Comparison of ENCODE assay signal across 7 mouse cellular contexts in genomic region chr4:118179467-118180300, GRCm38 (mm10). TPM values are rescaled to one million over a fixed set of nuclear protein-coding genes. Genes with fewer than 3 reads are reported as not detected.
DNase-seq lines count a peak whose midpoint lies in the region; ATAC-seq lines count a peak whose summit lies in the region.

Kdm4a (minus strand) TSS chr4:118180043.

- WGBS in intestine, embryonic 15.5 days: under 1% methylated on average over 38 of the region's 38 CpGs
- WGBS in midbrain, embryonic 10.5 days: under 1% methylated on average over 38 of the region's 38 CpGs

- no peaks in the 10 kb centered on the region for H3K9me3 ChIP-seq in intestine, embryonic 15.5 days
- H3K9me3 ChIP-seq in midbrain, embryonic 10.5 days (replicated peaks): no peaks in the 10 kb centered on the region

- no peaks in the 10 kb centered on the region for H3K27me3 ChIP-seq in intestine, embryonic 15.5 days (replicated peaks)
- H3K27me3 ChIP-seq in midbrain, embryonic 10.5 days (ENCODE audit: low read depth, poor library complexity, severe bottlenecking): no peaks in the 10 kb centered on the region

- ATAC-seq in intestine, embryonic 15.5 days: peak; percentile 100

- H3K4me1 ChIP-seq in intestine, embryonic 15.5 days (replicated peaks): peaks cover 6% of the 10 kb centered on the region
- peaks cover 18% of the 10 kb centered on the region for H3K4me1 ChIP-seq in midbrain, embryonic 10.5 days

- peak within 1 kb of the TSS; percentile 69 for H3K4me2 ChIP-seq in intestine, embryonic 15.5 days (replicated peaks)

- peaks cover 12% of the 10 kb centered on the region for H3K36me3 ChIP-seq in intestine, embryonic 15.5 days
- H3K36me3 ChIP-seq in midbrain, embryonic 10.5 days: peaks cover 28% of the 10 kb centered on the region

- H3K27ac ChIP-seq in intestine, embryonic 15.5 days: peak within 1 kb of the TSS; percentile 91
- peak within 1 kb of the TSS; percentile 93 for H3K27ac ChIP-seq in midbrain, embryonic 10.5 days (replicated peaks)

- H3K9ac ChIP-seq in intestine, embryonic 15.5 days: peak within 1 kb of the TSS; percentile 79

- H3K4me3 ChIP-seq in intestine, embryonic 15.5 days (replicated peaks): peak within 1 kb of the TSS; percentile 67
- peak within 1 kb of the TSS; percentile 83 for H3K4me3 ChIP-seq in midbrain, embryonic 10.5 days

- intact Hi-C loops in gastrocnemius, postnatal 36 days (cut with DNase I): no loop called here
- intact Hi-C loops in left cerebral cortex, postnatal 25 days (cut with DNase I): loop anchor here (5.0 kb wide), 1 partner anchor 42 kb away; no protein-coding TSS in a partner anchor

- peak; percentile 96 for DNase-seq in adrenal gland, adult 2 months
- peak; percentile 94 for DNase-seq in embryo, embryonic 11.5 days (ENCODE audit: low read depth, low spot score)
- DNase-seq in gastrocnemius, postnatal 36 days: peak; percentile 90 to 91
- peak; percentile 91 to 99 for DNase-seq in left cerebral cortex, postnatal 25 days (ENCODE audit: low spot score in 2 of 2)
- DNase-seq in midbrain, embryonic 10.5 days (ENCODE audit: low spot score): peak; percentile 94
- DNase-seq in right cerebral cortex, postnatal 4 days: peak; percentile 81

RNA-seq across cellular contexts. Expression of gene Kdm4a, which starts in this region (rescaled TPM):
- total RNA-seq in adrenal gland, adult 2 months (2021): 10 to 100 TPM; 37.5 to 40.1 TPM
- polyA plus RNA-seq in adrenal gland, adult 2 months (2012; rRNA removed): 25.1 and 29.6 TPM in 2 replicates
- total RNA-seq in gastrocnemius, postnatal 36 days (2021): 10 to 100 TPM; 16.4 to 17.4 TPM
- polyA plus RNA-seq in intestine, embryonic 15.5 days (2015; fragmentation: Nextera tagmentation; extraction: Ambion mirVana): 24.7 and 25.2 TPM in 2 replicates
- 10 to 100 TPM; 38.3 to 42.2 TPM for total RNA-seq in left cerebral cortex, postnatal 25 days (2021)
- polyA plus RNA-seq in midbrain, embryonic 10.5 days (2016; fragmentation: Nextera tagmentation; extraction: Ambion mirVana): 26.3 and 38.4 TPM in 2 replicates

Comparison
In these comparisons a context has a peak if more than half of its experiments do, and no peak if none do; other contexts are left out.
1. Peak in every context shown above with its lines: DNase-seq, ATAC-seq, H3K4me3 ChIP-seq and H3K27ac ChIP-seq.